Mouse (Mus musculus) limb, embryonic 12.5 days (tissue): ENCODE measurements around the gene Slc17a4. TPM values are rescaled to one million over a fixed set of nuclear protein-coding genes. Genes with fewer than 3 reads are reported as not detected.

ENCODE experiments used
- ATAC-seq: fragments of 200-750 bp; cut with Nextera tagmentation; 2 replicates; pipeline ENCODE4 v1.8.0; 2017; ENCODE audit warnings: low read depth, moderate TSS enrichment; ENCODE audit not compliant: insufficient number of reproducible peaks, insufficient read depth, low FRiP score, low TSS enrichment
- H3K27ac ChIP-seq: fragments of 300-500 bp; sonication (generic); 2 replicates; pipeline ENCODE4 v1.5.1; 2016; ENCODE audit warnings: mild to moderate bottlenecking, moderate library complexity
- H3K27me3 ChIP-seq: fragments of 300-500 bp; sonication (generic); 2 replicates; pipeline ENCODE4 v1.6.1; 2016; ENCODE audit warnings: mild to moderate bottlenecking, moderate library complexity
- H3K36me3 ChIP-seq: fragments of 300-500 bp; sonication (generic); 2 replicates; pipeline ENCODE4 v1.6.1; 2016; ENCODE audit warnings: mild to moderate bottlenecking, moderate library complexity
- H3K4me1 ChIP-seq: fragments of 300-500 bp; sonication (generic); replicated peaks from 2 replicates; pipeline ENCODE4 v1.6.1; 2016
- H3K4me2 ChIP-seq: fragments of 300-500 bp; sonication (generic); 2 replicates; pipeline ENCODE4 v1.6.1; 2016; ENCODE audit warnings: mild to moderate bottlenecking, moderate library complexity
- H3K4me3 ChIP-seq: fragments of 300-500 bp; sonication (generic); replicated peaks from 2 replicates; pipeline ENCODE4 v1.5.1; 2016; ENCODE audit warnings: mild to moderate bottlenecking
- H3K9ac ChIP-seq: fragments of 300-500 bp; sonication (generic); replicated peaks from 2 replicates; pipeline ENCODE4 v1.6.1; 2016; ENCODE audit warnings: mild to moderate bottlenecking, moderate library complexity
- H3K9me3 ChIP-seq: fragments of 300-500 bp; sonication (generic); 2 replicates; pipeline ENCODE4 v1.6.1; 2016; ENCODE audit warnings: mild to moderate bottlenecking, moderate library complexity
- WGBS: fragments of 180-500 bp; shearing (Covaris S2); methylation state at CpG from one replicate; pipeline ENCODE4 v1.1.7; 2016; 5-methylcytosine and 5-hydroxymethylcytosine counted together
- polyA plus RNA-seq: library from polyadenylated mRNA; unstranded; fragments of >200 nt; fragmentation: Nextera tagmentation; extraction: Ambion mirVana; gene quantifications from 2 replicates; pipeline ENCODE4 v1.2.1, GENCODE M21; 2016

Slc17a4 gene
- polyA plus RNA-seq, 1 experiment from 2014 or later, result not detected

GRCm38 (mm10) chr13:23889011-23889605, 25.7 kb downstream of the Slc17a4 start:
- no peaks in the 10 kb centered on the region for H3K36me3 ChIP-seq
- H3K27ac ChIP-seq, result peak overlapping the region; percentile 45; the same call in 1 of the 2 replicates
- ATAC-seq, result peak; percentile 63; the same call in 1 of the 2 replicates
- no peaks in the 10 kb centered on the region for H3K9me3 ChIP-seq
- H3K4me2 ChIP-seq, result no peak overlapping the region
- H3K9ac ChIP-seq, result no peak overlapping the region
- H3K4me1 ChIP-seq, result peaks cover 10% of the 10 kb centered on the region
- H3K4me3 ChIP-seq, result no peak overlapping the region
- WGBS, result 42% methylated on average over 6 of the region's 6 CpGs
- no peaks in the 10 kb centered on the region for H3K27me3 ChIP-seq

GRCm38 (mm10) chr13:23887026-23887725, 27.6 kb downstream of the Slc17a4 start:
- Histone ChIP-seq H3K4me3 (no peak overlapping the region), H3K9me3 (no peaks in the 10 kb centered on the region), H3K36me3 (no peaks in the 10 kb centered on the region), H3K9ac (no peak overlapping the region), H3K27ac (no peak overlapping the region), H3K4me1 (peaks cover 10% of the 10 kb centered on the region), H3K4me2 (no peak overlapping the region), H3K27me3 (no peaks in the 10 kb centered on the region)
- no peak for ATAC-seq
- 68% methylated on average over 3 of the region's 3 CpGs for WGBS

- Histone ChIP-seq H3K36me3 (no peaks in the 10 kb centered on the region), H3K4me2 (no peak overlapping the region), H3K4me3 (no peak overlapping the region), H3K9me3 (no peaks in the 10 kb centered on the region), H3K4me1 (peaks cover 10% of the 10 kb centered on the region), H3K27me3 (no peaks in the 10 kb centered on the region), H3K9ac (no peak overlapping the region), H3K27ac (no peak overlapping the region)
- 47% methylated on average over 2 of the region's 2 CpGs for WGBS
- no peak for ATAC-seq
Observed at GRCm38 (mm10) chr13:23885540-23885939, 29.3 kb downstream of the Slc17a4 start.

- Histone ChIP-seq H3K36me3 (no peaks in the 10 kb centered on the region), H3K9me3 (no peaks in the 10 kb centered on the region), H3K9ac (no peak overlapping the region), H3K27ac (no peak overlapping the region), H3K4me3 (no peak overlapping the region), H3K27me3 (no peaks in the 10 kb centered on the region), H3K4me1 (no peaks in the 10 kb centered on the region), H3K4me2 (no peak overlapping the region)
- no peak for ATAC-seq
- 78% methylated on average over 5 of the region's 5 CpGs for WGBS
Observed at GRCm38 (mm10) chr13:23879636-23880035, 35.2 kb downstream of the Slc17a4 start.

- H3K36me3 ChIP-seq, result no peaks in the 10 kb centered on the region
- ATAC-seq, result no peak
- no peak overlapping the region for H3K27ac ChIP-seq
- 77% methylated on average over 3 of the region's 3 CpGs for WGBS
- H3K27me3 ChIP-seq, result no peaks in the 10 kb centered on the region
- H3K4me3 ChIP-seq, result no peak overlapping the region
- no peaks in the 10 kb centered on the region for H3K4me1 ChIP-seq
- H3K9ac ChIP-seq, result no peak overlapping the region
- H3K9me3 ChIP-seq, result no peaks in the 10 kb centered on the region
- no peak overlapping the region for H3K4me2 ChIP-seq
Observed at GRCm38 (mm10) chr13:23879106-23879505, 35.7 kb downstream of the Slc17a4 start.

GRCm38 (mm10) chr13:23873141-23873540, 41.7 kb downstream of the Slc17a4 start:
- 77% methylated on average over 5 of the region's 5 CpGs for WGBS
- Histone ChIP-seq H3K36me3 (no peaks in the 10 kb centered on the region), H3K4me2 (no peak overlapping the region), H3K9ac (no peak overlapping the region), H3K4me1 (peaks cover 2% of the 10 kb centered on the region; the same call in 1 of the 2 replicates), H3K27me3 (no peaks in the 10 kb centered on the region), H3K27ac (no peak overlapping the region), H3K9me3 (no peaks in the 10 kb centered on the region), H3K4me3 (no peak overlapping the region)
- no peak for ATAC-seq

- no peaks in the 10 kb centered on the region for H3K9me3 ChIP-seq
- H3K4me1 ChIP-seq, result peaks cover 8% of the 10 kb centered on the region; the same call in 1 of the 2 replicates
- no peak for ATAC-seq
- no peaks in the 10 kb centered on the region for H3K36me3 ChIP-seq
- H3K9ac ChIP-seq, result no peak overlapping the region
- H3K27me3 ChIP-seq, result no peaks in the 10 kb centered on the region
- H3K4me3 ChIP-seq, result no peak overlapping the region
- 83% methylated on average over 3 of the region's 3 CpGs for WGBS
- H3K27ac ChIP-seq, result no peak overlapping the region
- H3K4me2 ChIP-seq, result no peak overlapping the region
Observed at GRCm38 (mm10) chr13:23869996-23870395, 44.8 kb downstream of the Slc17a4 start.

GRCm38 (mm10) chr13:23868790-23869533, 45.8 kb downstream of the Slc17a4 start:
- no peak overlapping the region for H3K27ac ChIP-seq
- no peaks in the 10 kb centered on the region for H3K36me3 ChIP-seq
- ATAC-seq, result no peak
- WGBS, result 89% methylated on average over 8 of the region's 8 CpGs
- no peak overlapping the region for H3K4me2 ChIP-seq
- H3K9ac ChIP-seq, result no peak overlapping the region
- no peaks in the 10 kb centered on the region for H3K9me3 ChIP-seq
- no peaks in the 10 kb centered on the region for H3K27me3 ChIP-seq
- peaks cover 8% of the 10 kb centered on the region; the same call in 1 of the 2 replicates for H3K4me1 ChIP-seq
- no peak overlapping the region for H3K4me3 ChIP-seq

GRCm38 (mm10) chr13:23867405-23867804, 47.4 kb downstream of the Slc17a4 start, which contains the start of gene Slc17a1:
Gene Slc17a1 (plus strand): TSS chr13:23867750.
- no peaks in the 10 kb centered on the region for H3K9me3 ChIP-seq
- ATAC-seq, result no peak
- H3K4me1 ChIP-seq, result peaks cover 8% of the 10 kb centered on the region; the same call in 1 of the 2 replicates
- WGBS, result 87% methylated on average over 7 of the region's 7 CpGs
- no peak within 1 kb of the TSS for H3K4me2 ChIP-seq
- no peak within 1 kb of the TSS for H3K9ac ChIP-seq
- no peak within 1 kb of the TSS for H3K27ac ChIP-seq
- no peak within 1 kb of the TSS for H3K4me3 ChIP-seq
- H3K27me3 ChIP-seq, result no peaks in the 10 kb centered on the region
- H3K36me3 ChIP-seq, result no peaks in the 10 kb centered on the region

- no peak overlapping the region for H3K4me2 ChIP-seq
- no peak for ATAC-seq
- no peaks in the 10 kb centered on the region for H3K27me3 ChIP-seq
- no peaks in the 10 kb centered on the region for H3K36me3 ChIP-seq
- peaks cover 8% of the 10 kb centered on the region; the same call in 1 of the 2 replicates for H3K4me1 ChIP-seq
- H3K27ac ChIP-seq, result no peak overlapping the region
- no peak overlapping the region for H3K4me3 ChIP-seq
- H3K9ac ChIP-seq, result no peak overlapping the region
- WGBS, result 85% methylated on average over 6 of the region's 6 CpGs
- no peaks in the 10 kb centered on the region for H3K9me3 ChIP-seq
Observed at GRCm38 (mm10) chr13:23867000-23867399, 47.8 kb downstream of the Slc17a4 start.

GRCm38 (mm10) chr13:23866086-23866710, 48.6 kb downstream of the Slc17a4 start:
- Histone ChIP-seq H3K36me3 (no peaks in the 10 kb centered on the region), H3K9me3 (no peaks in the 10 kb centered on the region), H3K4me3 (no peak overlapping the region), H3K9ac (no peak overlapping the region), H3K4me1 (peaks cover 8% of the 10 kb centered on the region; the same call in 1 of the 2 replicates), H3K27me3 (no peaks in the 10 kb centered on the region), H3K27ac (no peak overlapping the region), H3K4me2 (no peak overlapping the region)
- WGBS, result 75% methylated on average over 9 of the region's 9 CpGs
- ATAC-seq, result no peak
